Mouse (Mus musculus): ENCODE measurements at regions not wholly inside any gene's neighbourhood (a gene's known extent, or its start where the extent isn't known, plus 50 kb on each side); places are given as distances from the start of the nearest gene placed in this dataset.

DNA sequence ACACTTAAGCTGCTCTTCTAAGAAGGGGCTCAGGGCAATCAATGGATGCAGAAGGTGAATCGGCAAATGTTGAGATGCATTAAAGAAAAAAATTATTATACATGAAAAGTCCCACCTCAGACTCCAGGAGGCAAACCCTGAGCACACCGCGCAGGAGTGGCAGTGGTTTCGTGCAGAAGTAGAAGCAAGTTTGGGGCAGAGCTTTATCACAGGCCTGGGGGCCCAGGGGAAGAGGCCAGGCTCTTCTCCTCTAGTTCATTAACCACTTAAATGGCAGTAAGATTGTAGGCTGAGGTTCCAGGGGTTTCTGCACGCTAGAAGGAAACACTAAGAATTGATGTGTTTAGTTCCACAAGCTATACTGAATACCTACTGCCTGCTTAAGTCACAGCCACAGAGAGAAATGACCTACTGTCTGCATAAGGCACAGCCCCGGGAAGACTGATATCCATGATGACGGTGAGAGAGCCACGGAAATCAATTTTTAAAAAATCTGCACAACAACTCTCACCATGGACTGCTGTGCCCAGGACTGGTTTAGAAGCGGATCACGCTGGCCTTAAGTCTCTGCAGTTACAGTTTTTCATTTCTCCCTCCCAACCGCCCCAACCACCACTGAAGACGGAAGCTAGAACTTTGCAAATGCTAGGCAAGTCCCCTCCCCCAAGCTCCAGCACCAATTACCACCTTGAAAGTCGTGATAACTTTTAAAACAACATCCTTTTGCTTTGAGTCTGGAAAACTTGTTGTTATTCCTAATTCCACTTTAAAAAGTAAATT, 132.2 kb upstream of the Lef1 start:
- no peak for DNase-seq

- no peak for DNase-seq
Measured at GRCm38 (mm10) chr3:130976206-130976605, 134.1 kb upstream of the Lef1 start.

- no peak for DNase-seq
Measured at GRCm38 (mm10) chr3:130975291-130975690, 135.0 kb upstream of the Lef1 start.

GRCm38 (mm10) chr3:130972126-130972525, 138.1 kb upstream of the Lef1 start:
- DNase-seq: peak; percentile 65

- DNase-seq: no peak
Measured at GRCm38 (mm10) chr3:130965275-130965674, 145.0 kb upstream of the Lef1 start.

DNA sequence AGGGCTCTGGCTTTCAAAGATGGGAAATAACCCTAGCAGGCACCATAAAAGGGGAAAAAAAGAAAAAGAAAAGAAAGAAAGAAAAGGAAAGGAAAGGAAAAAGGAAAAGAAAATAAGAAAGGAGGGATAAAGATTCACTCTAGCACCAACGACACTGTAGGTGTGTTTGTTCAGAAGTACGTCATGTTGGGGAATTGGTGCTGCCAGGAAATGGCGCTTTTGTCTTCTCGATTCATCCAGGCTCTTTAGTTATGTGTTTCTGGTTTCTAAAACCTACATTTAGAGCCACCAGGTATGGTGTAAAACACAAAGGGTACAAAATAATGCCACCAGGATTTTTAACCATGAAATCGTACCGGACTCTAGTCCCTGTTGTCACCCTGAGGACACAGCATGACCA, 146.2 kb upstream of the Lef1 start:
- DNase-seq: no peak

DNA sequence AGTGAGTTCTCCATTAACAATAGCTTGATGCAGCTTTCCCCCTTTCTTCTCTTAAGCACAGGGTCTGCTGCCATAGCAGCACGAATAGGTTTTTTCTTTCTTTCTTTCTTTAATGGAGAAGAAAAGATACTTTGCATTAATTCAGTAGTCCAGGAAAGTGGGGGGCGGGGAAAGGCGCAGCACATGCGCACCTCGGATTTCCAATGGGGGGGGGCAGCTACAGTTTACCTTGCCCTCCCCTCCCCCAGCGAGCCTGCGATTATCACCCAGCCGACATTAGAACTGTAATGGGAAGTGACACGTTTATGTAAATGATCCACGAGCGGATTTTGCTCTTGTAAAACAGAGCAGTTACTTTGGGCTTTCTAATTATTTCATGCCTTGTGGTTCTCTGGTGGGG, 146.6 kb upstream of the Lef1 start:
- no peak for DNase-seq

GRCm38 (mm10) chr3:130962701-130963472, 147.4 kb upstream of the Lef1 start:
- no peak for DNase-seq

- no peak for DNase-seq
Measured at GRCm38 (mm10) chr3:130962151-130962633, 148.1 kb upstream of the Lef1 start.

DNA sequence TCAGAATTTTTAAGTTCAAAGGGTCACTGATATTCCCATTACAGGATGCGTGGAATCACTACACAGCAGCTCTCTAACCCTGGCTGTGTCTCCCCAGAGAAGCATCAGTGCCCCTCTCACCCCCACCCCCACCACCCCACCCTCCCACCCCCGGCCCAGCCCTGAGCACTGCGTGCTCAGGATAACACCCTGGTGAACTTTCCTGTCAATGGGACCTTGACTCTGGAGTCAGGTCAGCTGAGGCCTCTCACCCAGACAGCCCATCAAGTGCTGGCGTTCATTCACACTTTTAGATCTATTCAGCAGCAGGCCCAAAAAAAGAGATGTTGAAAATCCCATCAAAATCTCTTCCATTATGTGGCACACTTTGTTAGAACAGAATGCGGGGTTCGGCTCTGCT, 148.6 kb upstream of the Lef1 start:
- DNase-seq: no peak

DNA sequence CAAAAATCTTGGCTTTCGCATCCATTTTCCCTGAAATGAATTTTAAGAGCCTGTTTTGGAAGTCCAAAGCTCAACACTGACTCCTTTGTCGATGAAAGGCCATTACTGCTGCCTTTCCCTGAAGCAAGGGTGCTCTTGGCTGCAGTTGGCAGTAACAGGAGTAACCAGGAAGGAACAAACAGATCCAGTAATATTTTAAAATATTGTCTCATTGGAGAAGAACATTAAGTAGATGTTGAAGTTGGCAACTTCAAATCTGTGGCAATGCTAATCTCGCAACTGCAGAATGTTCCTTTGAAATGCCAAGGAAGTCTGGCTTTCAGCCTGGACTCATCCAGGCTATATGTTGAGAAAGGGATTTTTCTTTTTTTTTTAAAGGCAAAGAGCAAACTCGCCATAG, 154.3 kb upstream of the Lef1 start:
- no peak for DNase-seq

GRCm38 (mm10) chr3:130951381-130951780, 158.9 kb upstream of the Lef1 start:
- no peak for DNase-seq

GRCm38 (mm10) chr3:130950872-130951271, 159.4 kb upstream of the Lef1 start:
- no peak for DNase-seq

DNA sequence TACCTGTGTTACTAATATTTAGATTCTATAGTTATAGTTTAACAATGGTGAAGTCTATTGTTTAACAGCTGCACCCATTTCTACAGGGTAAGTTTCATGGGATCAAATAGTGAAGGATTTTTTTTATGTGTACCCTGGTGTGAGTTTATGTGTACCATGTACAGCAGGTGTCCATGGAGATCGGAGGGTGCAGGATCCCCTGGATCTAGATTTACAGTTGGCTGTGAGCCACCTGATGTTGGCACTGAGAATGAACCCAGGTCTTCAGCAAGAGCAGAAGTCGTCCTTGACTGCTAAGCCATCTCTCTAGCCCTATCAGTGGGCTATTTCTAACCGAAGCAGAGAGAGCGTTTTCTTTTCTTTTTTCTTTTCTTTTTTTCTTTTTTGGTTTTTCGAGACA, 162.4 kb upstream of the Lef1 start:
- DNase-seq: no peak

DNA sequence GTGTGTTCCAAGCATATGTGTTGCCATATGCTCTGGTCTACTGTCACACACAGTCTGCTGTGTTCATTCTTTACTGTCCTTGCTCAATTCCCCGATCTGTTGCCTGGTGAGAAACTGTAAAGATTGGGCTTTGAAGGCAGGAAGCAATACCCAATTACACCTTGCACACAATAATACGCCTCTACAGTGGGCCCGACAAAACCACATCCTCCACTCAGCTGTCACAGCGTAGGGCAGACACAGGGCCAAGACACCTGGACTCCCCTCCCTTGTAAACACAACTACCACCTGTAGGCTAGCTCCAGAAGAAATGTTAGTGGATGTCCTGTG, 163.0 kb upstream of the Lef1 start:
- DNase-seq: no peak

DNA sequence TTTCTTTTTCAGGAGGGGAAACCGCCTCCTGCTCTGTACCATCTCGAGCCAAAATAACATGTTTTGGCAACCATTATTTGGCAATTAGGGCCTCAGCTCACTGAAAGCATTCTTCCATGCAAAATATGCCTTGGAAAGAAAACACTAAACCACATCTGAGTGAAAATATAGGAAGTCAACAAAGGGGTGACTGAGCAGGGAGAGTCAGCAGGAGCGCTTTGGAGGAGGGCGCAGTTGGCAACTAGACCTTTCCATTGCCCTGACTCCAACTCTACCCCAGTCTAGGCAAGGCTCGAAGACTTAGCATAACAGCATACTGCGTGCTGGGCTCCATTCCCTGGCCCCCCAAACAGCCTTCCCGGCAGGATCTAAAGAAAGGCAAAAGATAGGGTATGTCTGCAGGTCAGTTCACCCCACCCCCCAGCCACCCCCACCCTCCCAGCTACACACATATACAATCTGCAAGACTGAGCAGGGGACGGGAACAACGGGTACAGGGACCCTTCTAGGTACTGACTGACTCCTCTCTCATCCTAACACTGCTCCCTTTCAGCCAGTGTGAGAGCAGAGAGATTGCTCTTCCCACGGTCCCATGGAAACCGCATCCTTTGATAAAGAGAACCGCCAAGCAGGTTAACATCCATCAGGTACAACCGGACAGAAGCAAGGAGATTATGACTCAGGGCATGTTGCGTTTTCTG, 163.5 kb upstream of the Lef1 start:
- DNase-seq: no peak

DNA sequence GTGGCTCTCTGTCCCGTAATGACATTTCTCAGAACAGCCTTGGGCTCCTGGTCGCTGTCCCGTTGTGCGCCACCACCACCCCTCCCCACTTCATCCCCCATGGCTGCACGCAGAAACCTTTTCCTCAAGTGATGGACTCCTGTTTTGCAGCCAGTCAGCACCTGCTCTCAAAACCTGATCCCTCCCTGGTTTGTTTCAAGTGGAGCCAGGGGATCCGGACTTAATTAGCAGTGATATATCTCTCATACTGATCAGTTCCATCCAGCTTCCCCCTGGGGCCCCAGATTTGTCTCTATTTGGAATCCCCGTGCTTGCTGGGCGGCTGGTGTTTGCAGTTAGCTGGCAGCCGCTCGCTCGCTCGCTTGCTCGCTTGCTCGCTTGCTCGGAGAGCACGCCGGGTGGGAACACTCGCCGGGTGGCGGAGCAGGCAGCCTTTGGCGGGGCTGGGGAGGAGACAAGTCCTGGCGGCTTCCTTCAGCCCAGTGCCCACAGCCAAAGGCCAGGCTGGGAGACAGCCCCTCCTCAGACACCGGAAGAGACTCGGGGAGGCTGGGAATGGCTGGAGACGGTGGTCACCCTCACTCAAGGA, 164.3 kb upstream of the Lef1 start:
- DNase-seq: peak; percentile 62

DNA sequence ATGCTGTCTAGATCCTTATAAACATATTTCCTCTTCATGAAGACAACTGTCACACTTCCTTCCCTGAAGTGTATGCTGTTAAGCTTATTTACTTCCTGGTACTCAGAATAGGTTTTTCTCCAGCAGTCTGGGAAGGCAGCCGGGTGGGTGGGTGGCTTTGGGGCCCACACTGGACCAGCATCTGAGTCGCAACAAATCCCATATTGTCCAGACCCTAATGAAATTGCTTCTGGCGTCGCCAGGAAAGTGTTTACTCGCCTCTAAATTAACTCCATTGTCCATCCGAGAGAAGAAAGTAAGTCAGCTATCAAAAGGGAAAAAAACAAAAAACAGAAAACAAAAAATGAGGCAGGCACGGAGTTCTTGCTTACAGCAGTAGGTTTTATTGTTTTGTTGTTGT, 164.9 kb upstream of the Lef1 start:
- DNase-seq: no peak

- no peak for DNase-seq
Measured at GRCm38 (mm10) chr3:130944241-130944640, 166.0 kb upstream of the Lef1 start.

GRCm38 (mm10) chr3:130942947-130943630, 167.2 kb upstream of the Lef1 start:
- no peak for DNase-seq

DNA sequence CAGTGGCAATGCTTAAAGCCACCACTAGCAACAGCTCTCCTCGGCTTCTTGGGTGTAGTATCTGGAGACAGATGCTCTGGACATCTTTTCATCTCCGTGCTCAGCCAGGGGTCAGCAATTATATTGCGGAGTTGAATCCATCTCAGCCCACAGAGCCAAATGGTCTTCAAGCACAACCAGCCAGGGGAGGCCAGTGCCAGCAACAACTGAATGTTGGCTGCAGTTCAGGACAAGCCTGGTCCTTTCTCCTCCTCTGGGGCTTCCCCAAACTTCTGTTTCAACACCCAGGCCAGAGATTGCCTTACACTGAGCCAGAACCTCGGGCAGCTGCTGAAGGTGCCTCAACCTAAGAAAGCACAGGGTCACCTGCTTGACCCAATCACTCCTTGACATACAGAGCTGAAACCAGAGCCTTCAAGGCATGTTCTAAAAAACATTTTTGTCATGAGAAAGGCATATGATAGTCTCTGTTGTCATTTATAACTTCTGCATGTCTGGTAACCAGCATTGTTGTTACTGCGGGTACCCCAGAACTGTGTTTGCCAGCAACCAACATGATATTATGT, 169.9 kb upstream of the Lef1 start:
- peak; percentile 65 for DNase-seq

- DNase-seq: no peak
Measured at GRCm38 (mm10) chr3:130936980-130937379, 173.3 kb upstream of the Lef1 start.

Measured in adrenal gland, postnatal 10 days (tissue).